Mouse (Mus musculus) hindbrain, postnatal 0 days (tissue): ENCODE measurements around the gene Tuba1b. TPM values are rescaled to one million over a fixed set of nuclear protein-coding genes. Genes with fewer than 3 reads are reported as not detected.
"Not testable (repeated sequence)": the region's sequence is repeated elsewhere in the genome, so short reads cannot be mapped to it uniquely, and the experiment has no call there.

Experiments used
- ATAC-seq: fragments of 200-750 bp; cut with Nextera tagmentation; 2 replicates; pipeline ENCODE4 v1.8.0; 2017; ENCODE audit warnings: mild to moderate bottlenecking, moderate TSS enrichment, moderate library complexity
- DNase-seq: peaks from one replicate; pipeline ENCODE4 v3.0.0-alpha.2; 2015; ENCODE audit warnings: low spot score
- H3K27ac ChIP-seq: fragments of 300-500 bp; sonication (generic); 2 replicates; pipeline ENCODE4 v1.5.1; 2014; ENCODE audit warnings: mild to moderate bottlenecking
- H3K27me3 ChIP-seq: fragments of 300-500 bp; sonication (generic); 2 replicates; pipeline ENCODE4 v1.6.1; 2014; ENCODE audit warnings: low read length, mixed read lengths; ENCODE audit not compliant: insufficient read depth
- H3K36me3 ChIP-seq: fragments of 300-500 bp; sonication (generic); 2 replicates; pipeline ENCODE4 v1.6.1; 2014; ENCODE audit warnings: low read length, mixed read lengths; ENCODE audit not compliant: insufficient read depth
- H3K4me1 ChIP-seq: fragments of 300-500 bp; sonication (generic); 2 replicates; pipeline ENCODE4 v1.6.1; 2014; ENCODE audit warnings: antibody characterized with exemption, low read length, mixed read lengths; ENCODE audit not compliant: insufficient read depth
- H3K4me2 ChIP-seq: fragments of 300-500 bp; sonication (generic); 2 replicates; pipeline ENCODE4 v1.6.1; 2014; ENCODE audit warnings: low read depth, mild to moderate bottlenecking, low read length, moderate library complexity, mixed read lengths
- H3K4me3 ChIP-seq: fragments of 300-500 bp; sonication (generic); 2 replicates; pipeline ENCODE4 v1.5.1; 2014; ENCODE audit warnings: low read length
- H3K9ac ChIP-seq: fragments of 300-500 bp; sonication (generic); replicated peaks from 2 replicates; pipeline ENCODE4 v1.6.1; 2014; ENCODE audit warnings: mild to moderate bottlenecking, low read length, moderate library complexity, mixed read lengths
- H3K9me3 ChIP-seq: fragments of 300-500 bp; sonication (generic); 2 replicates; pipeline ENCODE4 v1.6.1; 2016; ENCODE audit warnings: low read length, mixed read lengths
- CTCF ChIP-seq: IDR thresholded peaks from 2 replicates; pipeline ENCODE4 v1.5.1; 2016; ENCODE audit warnings: antibody characterized with exemption, control low read depth, low read depth
- WGBS: fragments of 180-500 bp; shearing (Covaris S2); extraction: QIAGEN DNeasy Blood & Tissue Kit; methylation state at CpG from one replicate; pipeline ENCODE4 v1.1.7; 2014; 5-methylcytosine and 5-hydroxymethylcytosine counted together
- polyA plus RNA-seq: library from polyadenylated mRNA; unstranded; fragments of >200 nt; fragmentation: Nextera tagmentation; extraction: Ambion mirVana; gene quantifications from 2 replicates; pipeline ENCODE4 v1.2.1, GENCODE M21; 2015
- total RNA-seq: library from RNA; depleted of rRNA; stranded (reverse); fragments of >200 nt; gene quantifications from 2 replicates; pipeline ENCODE4 v1.2.3, GENCODE M21; 2014

The Tuba1b gene
- total and polyA plus RNA-seq, 2 experiments from 2014 or later, result 1,711 to 3,813 TPM

DNA sequence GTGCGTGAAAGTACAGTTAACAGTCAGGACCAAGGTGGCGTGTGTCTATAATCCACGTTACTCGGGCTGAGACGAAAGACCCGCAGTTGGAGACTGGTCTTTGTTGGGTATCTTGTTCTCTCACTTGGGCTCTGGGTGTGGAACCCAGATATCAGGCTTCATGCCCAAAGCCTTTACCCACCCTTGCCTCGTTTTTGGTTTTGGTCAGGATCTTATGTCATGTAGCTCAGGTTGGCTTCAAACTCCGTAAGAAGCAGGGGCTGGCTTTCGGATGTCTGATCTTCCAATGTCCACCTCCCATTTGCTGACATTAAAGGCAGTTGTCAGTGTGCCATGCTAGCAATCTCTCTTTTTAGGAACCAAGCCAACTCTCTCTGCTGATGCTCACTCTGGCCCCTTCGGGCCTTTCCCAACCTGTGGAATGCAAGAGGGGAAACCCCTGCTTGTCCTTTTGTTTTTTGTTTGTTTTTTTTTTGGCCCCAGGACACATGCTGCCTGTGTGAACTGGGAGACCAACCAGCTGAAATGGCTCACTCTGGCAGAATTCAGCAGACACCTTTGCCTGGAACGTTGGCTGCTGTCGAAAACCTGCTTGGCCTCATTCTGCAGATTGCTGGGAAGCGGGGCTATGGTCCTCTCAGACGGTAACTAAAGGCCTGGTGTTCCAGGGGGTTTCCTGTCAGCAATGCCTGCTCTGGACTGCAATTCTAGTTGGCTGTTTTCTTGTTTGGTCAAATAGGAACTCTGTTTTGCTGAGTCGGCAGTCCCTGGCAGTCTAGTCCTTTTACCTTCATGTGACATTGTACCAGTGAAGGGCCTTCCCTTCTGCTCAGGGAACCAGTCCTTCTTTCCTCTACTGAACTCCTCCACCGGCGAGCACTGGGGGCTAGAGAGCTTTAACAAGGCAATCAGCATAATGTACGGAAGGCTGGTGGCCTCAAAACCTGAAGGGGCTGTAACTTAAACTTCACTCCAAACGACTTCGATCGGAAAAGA lies 42.7 kb upstream of the Tuba1b start:
- WGBS, result 36% methylated on average over 21 of the region's 21 CpGs

DNA sequence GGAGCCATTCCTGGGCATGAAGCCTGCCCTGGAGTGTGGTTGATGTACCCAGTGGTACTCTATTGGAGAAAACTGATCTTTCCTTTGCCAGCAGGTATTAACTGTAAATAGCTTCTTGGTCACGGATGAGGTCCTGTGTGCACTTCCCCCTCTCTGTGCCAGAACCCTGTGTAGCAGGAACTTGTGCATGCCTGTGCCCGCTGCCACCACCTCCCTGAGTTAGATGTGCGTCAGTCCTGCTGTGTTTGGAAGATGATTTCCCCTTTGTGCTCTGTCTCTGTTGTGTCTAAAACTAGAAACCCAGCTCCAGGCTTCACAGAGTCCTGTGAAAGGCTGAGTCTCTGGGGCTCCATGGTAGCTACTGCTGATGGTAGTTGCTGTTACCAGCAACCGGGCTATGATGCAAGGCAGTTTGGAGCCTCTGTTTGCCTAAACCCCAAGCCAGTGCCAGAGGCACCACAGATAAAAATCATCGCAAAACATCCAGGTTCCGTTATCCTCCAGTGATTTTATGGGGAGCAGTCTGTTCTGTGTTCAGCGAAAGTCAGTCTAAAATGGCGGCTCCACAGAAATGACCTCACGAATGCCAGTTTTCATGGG lies 38.8 kb upstream of the Tuba1b start:
- ATAC-seq, result no peak
- Histone ChIP-seq H3K27ac (peak overlapping the region; percentile 97), H3K9ac (no peak overlapping the region), H3K9me3 (no peaks in the 10 kb centered on the region), H3K4me2 (no peak overlapping the region), H3K27me3 (no peaks in the 10 kb centered on the region), H3K4me3 (no peak overlapping the region), H3K36me3 (no peaks in the 10 kb centered on the region), H3K4me1 (peaks cover 37% of the 10 kb centered on the region)
- WGBS, result 57% methylated on average over 9 of the region's 9 CpGs
- DNase-seq, result peak; percentile 7
- no peak for TF ChIP-seq CTCF

More for the DNA sequence above, 42.7 kb upstream of the Tuba1b start:
- Histone ChIP-seq H3K9ac (peak overlapping the region; percentile 42; the same call in 1 of the 2 replicates), H3K27ac (peak overlapping the region; percentile 92), H3K4me1 (peaks cover 27% of the 10 kb centered on the region), H3K27me3 (no peaks in the 10 kb centered on the region), H3K36me3 (no peaks in the 10 kb centered on the region), H3K4me3 (no peak overlapping the region), H3K4me2 (peak overlapping the region; percentile 48), H3K9me3 (no peaks in the 10 kb centered on the region)
- DNase-seq (peak; percentile 33), ATAC-seq (peak; percentile 55; the same call in 1 of the 2 replicates)
- no peak for TF ChIP-seq CTCF

DNA sequence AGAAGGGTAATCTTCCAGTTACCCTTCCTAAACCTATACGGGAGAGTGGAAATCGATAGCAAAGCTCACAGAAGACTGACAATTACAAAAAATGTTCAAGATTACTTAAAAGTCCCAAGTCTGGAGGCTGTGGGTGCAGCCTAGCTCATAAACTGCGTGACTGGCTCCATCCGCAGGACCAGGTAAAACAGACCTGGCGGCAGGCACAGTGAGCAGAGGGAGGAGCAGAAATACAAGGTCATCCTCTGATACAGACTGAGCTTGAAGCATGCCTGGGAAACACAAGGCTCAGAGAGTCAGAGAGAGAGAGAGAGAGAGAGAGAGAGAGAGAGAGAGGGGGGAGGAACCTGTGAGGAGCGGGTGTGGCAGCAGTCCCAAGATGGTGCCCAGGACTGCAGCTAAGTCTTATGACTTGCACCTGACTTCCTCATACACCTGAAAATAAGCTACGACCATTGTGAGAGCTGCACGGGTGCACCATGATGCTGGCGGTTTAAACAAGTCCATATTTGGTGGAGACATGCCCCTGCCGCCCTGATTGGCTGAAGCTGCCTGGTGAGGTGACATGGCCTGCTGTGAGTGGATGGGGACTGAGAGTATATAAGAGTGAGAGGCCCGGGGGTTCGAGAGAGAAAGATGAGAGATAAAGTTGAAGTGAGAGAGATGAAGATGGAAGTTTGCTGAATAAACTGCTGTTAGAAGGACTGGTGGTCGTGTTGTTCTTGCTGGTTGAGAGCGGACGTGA lies 37.4 kb upstream of the Tuba1b start:
- H3K27me3 ChIP-seq, H3K36me3 ChIP-seq, H3K9me3 ChIP-seq: not testable (repeated sequence)
- DNase-seq, result peak; percentile 53
- 40% methylated on average over 15 of the region's 15 CpGs for WGBS
- ATAC-seq, result peak; percentile 65
- Histone ChIP-seq H3K4me2 (peak overlapping the region; percentile 48), H3K27ac (peak overlapping the region; percentile 97), H3K9ac (peak overlapping the region; percentile 59), H3K4me1 (peaks cover 23% of the 10 kb centered on the region), H3K4me3 (peak overlapping the region; percentile 13; the same call in 1 of the 2 replicates)

DNA sequence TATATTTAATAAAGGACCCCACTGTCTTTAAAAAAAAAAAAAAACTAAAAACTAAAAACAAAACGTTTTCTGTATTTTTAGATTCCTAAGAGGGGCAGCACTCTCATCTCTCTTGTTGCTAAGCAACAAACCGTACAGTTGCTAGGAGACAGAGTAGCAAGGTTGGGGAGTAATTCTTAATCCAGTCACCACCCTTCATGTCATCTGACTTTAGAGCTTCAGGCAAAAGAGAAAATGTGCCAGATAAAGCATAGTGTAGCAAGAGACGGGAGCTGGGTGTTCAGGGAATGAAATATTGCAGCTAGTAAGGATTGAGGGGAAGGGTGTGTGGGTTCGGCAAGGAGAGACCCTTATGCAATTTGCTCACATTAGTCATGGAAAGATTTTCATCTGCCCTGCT lies 36.7 kb upstream of the Tuba1b start:
- Histone ChIP-seq H3K4me2 (peak overlapping the region; percentile 48), H3K9ac (peak overlapping the region; percentile 59), H3K4me3 (peak overlapping the region; percentile 13; the same call in 1 of the 2 replicates), H3K9me3 (no peaks in the 10 kb centered on the region), H3K27ac (peak overlapping the region; percentile 97), H3K4me1 (peaks cover 20% of the 10 kb centered on the region), H3K36me3 (no peaks in the 10 kb centered on the region), H3K27me3 (no peaks in the 10 kb centered on the region)
- ATAC-seq, result peak; percentile 76
- TF ChIP-seq CTCF, result no peak
- DNase-seq, result peak; percentile 91
- 5% methylated on average over 4 of the region's 4 CpGs for WGBS

DNA sequence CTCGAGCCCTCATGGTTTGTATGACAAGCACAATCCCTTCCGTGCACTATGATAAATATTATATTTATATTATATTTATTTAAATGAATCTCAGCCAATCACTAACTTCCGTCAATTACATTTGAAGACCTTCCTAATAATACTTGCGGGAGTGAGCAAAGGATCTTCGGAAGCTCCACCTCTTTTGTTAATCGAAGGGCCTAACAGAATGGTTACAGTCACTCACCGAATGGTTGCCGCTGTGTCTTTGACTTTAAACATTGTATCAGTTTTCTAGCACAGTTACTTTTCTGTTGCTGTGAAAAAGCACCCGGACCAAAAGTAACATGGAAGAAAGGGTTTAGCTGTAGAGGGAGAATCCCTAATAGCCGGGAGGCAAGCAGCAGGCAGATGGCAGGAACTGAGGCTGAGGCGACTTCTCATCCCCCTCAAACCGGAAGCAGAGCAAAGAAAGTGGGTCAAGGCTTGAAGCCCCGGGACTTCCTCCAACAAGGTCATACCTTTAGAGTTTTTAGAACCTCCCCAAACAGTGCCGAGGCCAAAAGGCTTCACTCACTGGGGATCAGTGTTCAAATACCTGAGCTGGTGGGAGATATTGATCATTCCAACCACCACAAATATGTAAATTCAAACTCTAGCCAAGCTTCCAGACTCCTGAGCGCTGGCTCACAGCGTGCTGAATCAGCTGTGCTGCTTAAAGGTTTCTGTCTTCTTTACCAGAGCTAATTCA lies 35.2 kb upstream of the Tuba1b start:
- ATAC-seq (no peak), DNase-seq (peak; percentile 57)
- no peaks in the 10 kb centered on the region for H3K36me3 ChIP-seq
- no peaks in the 10 kb centered on the region for H3K9me3 ChIP-seq
- no peak for TF ChIP-seq CTCF
- H3K4me2 ChIP-seq, result peak overlapping the region; percentile 39
- H3K4me3 ChIP-seq, result peak overlapping the region; percentile 5
- H3K27ac ChIP-seq, result peak overlapping the region; percentile 97
- WGBS, result 2% methylated on average over 16 of the region's 16 CpGs
- H3K9ac ChIP-seq, result peak overlapping the region; percentile 19
- peaks cover 20% of the 10 kb centered on the region for H3K4me1 ChIP-seq
- H3K27me3 ChIP-seq, result no peaks in the 10 kb centered on the region
